Mouse (Mus musculus) spleen, adult 2 months (tissue): ENCODE results near the gene Tns3.

Experiments used
- CTCF ChIP-seq: fragments of 200-500 bp; IDR thresholded peaks from 2 replicates; pipeline ENCODE4 v1.5.1; 2011; ENCODE audit warnings: mild to moderate bottlenecking, inconsistent platforms; ENCODE audit not compliant: insufficient read depth, insufficient read length, insufficient replicate concordance; ENCODE audit errors: extremely low read depth
- POLR2A ChIP-seq: fragments of 200-500 bp; IDR thresholded peaks from 2 replicates; pipeline ENCODE4 v1.6.1; 2011; ENCODE audit warnings: low read depth, low read length, inconsistent platforms

GRCm38 (mm10) chr11:8639726-8640125, 24.6 kb downstream of the Tns3 start:
- TF ChIP-seq CTCF (no peak), POLR2A (no peak)
